Mouse (Mus musculus) Patski (cell line): Measurements from ENCODE around the gene Ptov1. TPM values are rescaled to one million over a fixed set of nuclear protein-coding genes. Genes with fewer than 3 reads are reported as not detected.

Source experiments
- ATAC-seq: fragments of 100-300 bp; one replicate; pipeline ENCODE4 v1.8.0; 2021
- CTCF ChIA-PET: fragments of 350-600 bp; sonication (Branson Sonifier 250); formaldehyde crosslinking; loops from one replicate; lab custom pipeline; 2022; ENCODE audit warnings: inconsistent platforms; lab: Charles Lee
- POLR2A ChIA-PET: fragments of 350-600 bp; sonication (Branson Sonifier 250); formaldehyde crosslinking; loops from one replicate; lab custom pipeline; 2022; ENCODE audit warnings: antibody characterized with exemption, inconsistent platforms; lab: Charles Lee
- DNase-seq: peaks from one replicate; pipeline ENCODE4 v3.0.0-alpha.2; 2011; ENCODE audit warnings: low read depth, low spot score
- H3K27me3 ChIP-seq: fragments of 371-371 bp; one replicate; pipeline ENCODE4 v1.5.1; 2021
- CTCF ChIP-seq: fragments of 100-300 bp; IDR thresholded peaks from one replicate; pipeline ENCODE4 v1.5.1; 2021
- in situ Hi-C: fragments of 300-500 bp; cut with MboI; formaldehyde crosslinking; loops from 3 replicates; pipeline ENCODE4 v1.11.1; 2018; ENCODE audit warnings: low pct_unique_long_range_greater_than_20kb, mixed read lengths
- polyA plus RNA-seq: library from polyadenylated mRNA; unstranded; gene quantifications from one replicate; pipeline ENCODE4 v1.2.3, GENCODE M21; 2021

Ptov1 gene
- polyA plus RNA-seq, 1 experiment from 2014 or later = 308 TPM

GRCm38 (mm10) chr7:44854356-44855031, 15.1 kb downstream of the Ptov1 start:
- DNase-seq (peak; percentile 44), ATAC-seq (peak; percentile 76)
- POLR2A ChIA-PET = interaction anchor here (1.0 to 1.6 kb wide), 2 partner anchors 12 to 15 kb away, joined by 3 to 4 read pairs; partner anchors contain the start of gene Ptov1
- CTCF ChIA-PET = interaction anchor here (1.3 to 2.1 kb wide), 3 partner anchors 10 to 72 kb away, joined by 3 to 5 read pairs (median 4); no protein-coding TSS in a partner anchor
- in situ Hi-C loops = loop anchor here (25.0 kb wide), 1 partner anchor 858 kb away; the partner anchor contains the start of genes Dbp, Fam83e, Rpl18 and Sphk2
- TF ChIP-seq CTCF = no peak
- no peaks in the 10 kb centered on the region for H3K27me3 ChIP-seq

- in situ Hi-C loops = loop anchor here (25.0 kb wide), 1 partner anchor 859 kb away; the partner anchor contains the start of genes Dbp, Fam83e, Rpl18 and Sphk2
- ChIA-PET POLR2A (interaction anchor here (1.0 to 1.6 kb wide), 2 partner anchors 12 to 16 kb away, joined by 3 to 4 read pairs; partner anchors contain the start of gene Ptov1), CTCF (no interaction called here)
- ATAC-seq (no peak), DNase-seq (no peak)
- no peak for TF ChIP-seq CTCF
- no peaks in the 10 kb centered on the region for H3K27me3 ChIP-seq
Observed at GRCm38 (mm10) chr7:44853596-44854355, 15.8 kb downstream of the Ptov1 start.

GRCm38 (mm10) chr7:44853065-44853464, 16.5 kb downstream of the Ptov1 start:
- no peak for TF ChIP-seq CTCF
- DNase-seq (no peak), ATAC-seq (no peak)
- ChIA-PET CTCF (no interaction called here), POLR2A (no interaction called here)
- in situ Hi-C loops = loop anchor here (25.0 kb wide), 1 partner anchor 859 kb away; the partner anchor contains the start of genes Dbp, Fam83e, Rpl18 and Sphk2
- H3K27me3 ChIP-seq = no peaks in the 10 kb centered on the region

- H3K27me3 ChIP-seq = no peaks in the 10 kb centered on the region
- CTCF ChIA-PET = interaction anchor here (0.7 kb wide), 1 partner anchor 37 kb away, joined by 3 read pairs; no protein-coding TSS in a partner anchor
- POLR2A ChIA-PET = no interaction called here
- DNase-seq (no peak), ATAC-seq (no peak)
- in situ Hi-C loops = loop anchor here (25.0 kb wide), 1 partner anchor 860 kb away; the partner anchor contains the start of genes Dbp, Fam83e, Rpl18 and Sphk2
- no peak for TF ChIP-seq CTCF
Observed at GRCm38 (mm10) chr7:44852259-44853027, 17.1 kb downstream of the Ptov1 start.

- no peak for DNase-seq
- CTCF ChIA-PET = interaction anchor here (1.2 to 1.5 kb wide), 2 partner anchors 10 to 106 kb away, joined by 4 read pairs; no protein-coding TSS in a partner anchor
- POLR2A ChIA-PET = interaction anchor here (2.2 kb wide), 1 partner anchor 107 kb away, joined by 5 read pairs; no protein-coding TSS in a partner anchor
- no peaks in the 10 kb centered on the region for H3K27me3 ChIP-seq
- no peak for TF ChIP-seq CTCF
- ATAC-seq = no peak
- in situ Hi-C loops = loop anchor here (25.0 kb wide), 1 partner anchor 861 kb away; the partner anchor contains the start of genes Dbp, Fam83e, Rpl18 and Sphk2
Observed at GRCm38 (mm10) chr7:44851625-44852234, 17.9 kb downstream of the Ptov1 start.

- no peak for DNase-seq
- TF ChIP-seq CTCF = no peak
- ChIA-PET POLR2A (interaction anchor here (1.5 to 2.2 kb wide), 2 partner anchors 14 to 107 kb away, joined by 4 to 5 read pairs; no protein-coding TSS in a partner anchor), CTCF (interaction anchor here (1.1 to 1.5 kb wide), 4 partner anchors 9 to 107 kb away, joined by 3 to 4 read pairs (median 4); no protein-coding TSS in a partner anchor)
- H3K27me3 ChIP-seq = no peaks in the 10 kb centered on the region
- in situ Hi-C loops = loop anchor here (25.0 kb wide), 1 partner anchor 861 kb away; the partner anchor contains the start of genes Dbp, Fam83e, Rpl18 and Sphk2
- ATAC-seq = no peak
Observed at GRCm38 (mm10) chr7:44850789-44851624, 18.6 kb downstream of the Ptov1 start.

- TF ChIP-seq CTCF = no peak
- DNase-seq (no peak), ATAC-seq (no peak)
- in situ Hi-C loops = loop anchor here (25.0 kb wide), 1 partner anchor 862 kb away; the partner anchor contains the start of genes Dbp, Fam83e, Rpl18 and Sphk2
- H3K27me3 ChIP-seq = no peaks in the 10 kb centered on the region
- CTCF ChIA-PET = interaction anchor here (1.1 to 1.5 kb wide), 3 partner anchors 10 to 26 kb away, joined by 3 to 4 read pairs (median 3); no protein-coding TSS in a partner anchor
- POLR2A ChIA-PET = interaction anchor here (0.6 to 2.2 kb wide), 4 partner anchors 8 to 108 kb away, joined by 3 to 5 read pairs (median 4); no protein-coding TSS in a partner anchor
Observed at GRCm38 (mm10) chr7:44850146-44850545, 19.4 kb downstream of the Ptov1 start.
